In the genomic region with DNA sequence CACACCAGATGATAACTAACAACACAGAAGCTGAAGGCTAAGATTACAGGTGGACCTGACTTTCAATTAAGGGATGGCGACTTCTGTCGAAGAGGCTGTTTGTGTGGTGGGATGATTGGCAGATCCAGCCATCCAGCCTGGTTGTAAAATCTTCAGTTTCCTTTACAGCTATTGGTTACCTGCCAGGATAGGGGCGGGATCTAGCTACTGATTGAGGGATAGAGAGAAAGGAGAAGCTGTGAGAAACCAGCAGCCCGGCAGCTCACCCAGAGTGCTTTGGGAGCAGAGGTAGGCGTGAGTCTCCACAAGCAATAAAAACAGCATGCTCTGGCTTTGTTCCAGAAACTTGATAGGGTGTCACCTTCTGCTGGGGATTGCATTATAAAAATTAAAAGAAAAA, we compare ENCODE assay signal across 9 mouse cellular contexts.
A peak's percentile ranks its signal among the peaks of the same experiment; 100 is the strongest.
DNase-seq lines count a peak whose midpoint lies in the region; ATAC-seq and TF ChIP-seq lines count a peak whose summit lies in the region.
"Had no signal": no experiment of that assay in that cellular context is flagged by ENCODE, and none has a peak within 500 bp of the region (broad histone marks: within the 10 kb centered on the region; RNA-seq: fewer than 3 reads in every experiment).

No protein-coding gene starts in this region.

- no peak overlapping the region for H3K4me3 ChIP-seq in lung, embryonic 16.5 days (ENCODE audit: low read length)
- H3K4me3 ChIP-seq in embryonic facial prominence, embryonic 13.5 days, result peak overlapping the region; percentile 28
- no peak overlapping the region for H3K4me3 ChIP-seq in hindbrain, embryonic 14.5 days (replicated peaks; ENCODE audit: low read length)
- H3K4me3 ChIP-seq in midbrain, embryonic 14.5 days (replicated peaks; ENCODE audit: low read depth, low read length), result 0 out of 2 replicates have a peak overlapping the region, but pooled peaks have one; percentile 8
- H3K4me3 ChIP-seq in stomach, postnatal 0 days (ENCODE audit: low read depth, low read length), result no peak overlapping the region

- no peak overlapping the region for H3K9ac ChIP-seq in lung, embryonic 16.5 days (ENCODE audit: low read length)
- H3K9ac ChIP-seq in embryonic facial prominence, embryonic 13.5 days, result no peak overlapping the region
- 0 out of 2 replicates have a peak overlapping the region, but pooled peaks have one; percentile 14 for H3K9ac ChIP-seq in hindbrain, embryonic 14.5 days
- no peak overlapping the region for H3K9ac ChIP-seq in midbrain, embryonic 14.5 days (replicated peaks; ENCODE audit: low read length)
- H3K9ac ChIP-seq in stomach, postnatal 0 days (ENCODE audit: low read length), result no peak overlapping the region

- no peak for TF ChIP-seq EP300 in stomach, postnatal 0 days (optimal IDR thresholded peaks at IDR 0.05)

- no peaks in the 10 kb centered on the region for H3K9me3 ChIP-seq in lung, embryonic 16.5 days (ENCODE audit: control insufficient read depth, low read length)
- no peaks in the 10 kb centered on the region for H3K9me3 ChIP-seq in embryonic facial prominence, embryonic 13.5 days
- no peaks in the 10 kb centered on the region for H3K9me3 ChIP-seq in hindbrain, embryonic 14.5 days (ENCODE audit: control insufficient read depth, low read length)
- H3K9me3 ChIP-seq in midbrain, embryonic 14.5 days (ENCODE audit: control insufficient read depth, low read length), result no peaks in the 10 kb centered on the region
- no peaks in the 10 kb centered on the region for H3K9me3 ChIP-seq in stomach, postnatal 0 days (ENCODE audit: control insufficient read depth, low read length)

- H3K27me3 ChIP-seq in lung, embryonic 16.5 days (ENCODE audit: control insufficient read depth, insufficient read depth, low read depth, low read length), result no peaks in the 10 kb centered on the region
- H3K27me3 ChIP-seq in embryonic facial prominence, embryonic 13.5 days, result no peaks in the 10 kb centered on the region
- no peaks in the 10 kb centered on the region for H3K27me3 ChIP-seq in hindbrain, embryonic 14.5 days (ENCODE audit: control insufficient read depth, insufficient read depth, low read length)
- H3K27me3 ChIP-seq in midbrain, embryonic 14.5 days (ENCODE audit: control insufficient read depth, insufficient read depth, low read length), result no peaks in the 10 kb centered on the region
- H3K27me3 ChIP-seq in stomach, postnatal 0 days (ENCODE audit: control insufficient read depth, insufficient read depth, low read length), result no peaks in the 10 kb centered on the region

- DNase-seq in lung, postnatal 14 days, result no peak
- DNase-seq in hindbrain, embryonic 14.5 days (ENCODE audit: low spot score), result peak; percentile 86
- peak; percentile 68 for DNase-seq in layer of hippocampus, adult 9-10 months (ENCODE audit: low spot score)
- DNase-seq in midbrain, embryonic 14.5 days, result peak; percentile 93
- DNase-seq in stomach, postnatal 0 days (ENCODE audit: low spot score), result peak; percentile 52

- ATAC-seq in lung, embryonic 16.5 days (ENCODE audit: low read depth), result peak; percentile 71
- ATAC-seq in embryonic facial prominence, embryonic 13.5 days (ENCODE audit: insufficient number of reproducible peaks, insufficient read depth, low FRiP score, low TSS enrichment, low read depth), result 0 out of 2 replicates have a peak, but pooled peaks have one; percentile 71
- ATAC-seq in hindbrain, embryonic 14.5 days (ENCODE audit: low FRiP score), result peak; percentile 93
- ATAC-seq in midbrain, embryonic 14.5 days (ENCODE audit: low FRiP score, low TSS enrichment), result peak; percentile 94
- ATAC-seq in stomach, postnatal 0 days (ENCODE audit: low FRiP score, low TSS enrichment), result 0 out of 2 replicates have a peak, but pooled peaks have one; percentile 40
- ATAC-seq in CD4-positive, CD25-positive, alpha-beta regulatory T cell, adult 4 months, result no peak

- no peaks in the 10 kb centered on the region for H3K4me1 ChIP-seq in lung, embryonic 16.5 days (replicated peaks; ENCODE audit: control insufficient read depth, insufficient read depth, low read length)
- H3K4me1 ChIP-seq in embryonic facial prominence, embryonic 13.5 days, result no peaks in the 10 kb centered on the region
- H3K4me1 ChIP-seq in hindbrain, embryonic 14.5 days (replicated peaks; ENCODE audit: control insufficient read depth, insufficient read depth, low read length), result no peaks in the 10 kb centered on the region
- 0 out of 2 replicates have a peak, but pooled peaks cover 3% of the 10 kb centered on the region for H3K4me1 ChIP-seq in midbrain, embryonic 14.5 days (ENCODE audit: control insufficient read depth, insufficient read depth, low read length)
- H3K4me1 ChIP-seq in stomach, postnatal 0 days (replicated peaks; ENCODE audit: control insufficient read depth, insufficient read depth), result no peaks in the 10 kb centered on the region

- H3K27ac ChIP-seq in lung, embryonic 16.5 days (ENCODE audit: low read length), result no peak overlapping the region
- H3K27ac ChIP-seq in embryonic facial prominence, embryonic 13.5 days, result no peak overlapping the region
- H3K27ac ChIP-seq in hindbrain, embryonic 14.5 days, result peak overlapping the region; percentile 33; the same call in 1 of the 2 replicates
- H3K27ac ChIP-seq in midbrain, embryonic 14.5 days (replicated peaks; ENCODE audit: low read depth, low read length), result no peak overlapping the region
- H3K27ac ChIP-seq in stomach, postnatal 0 days (replicated peaks), result no peak overlapping the region
- H3K27ac ChIP-seq: macrophage had no signal

- 22% methylated on average over 5 of the region's 5 CpGs for WGBS in lung, embryonic 16.5 days
- WGBS in embryonic facial prominence, embryonic 13.5 days, result 26% methylated on average over 5 of the region's 5 CpGs
- 21% methylated on average over 5 of the region's 5 CpGs for WGBS in hindbrain, embryonic 14.5 days
- 28% methylated on average over 5 of the region's 5 CpGs for WGBS in midbrain, embryonic 14.5 days
- whole genome bisulfite sequencing in stomach, postnatal 0 days, result 19% methylated on average over 5 of the region's 5 CpGs

- peak overlapping the region; percentile 37 for H3K4me2 ChIP-seq in lung, embryonic 16.5 days (ENCODE audit: low read depth, low read length)
- peak overlapping the region; percentile 48 for H3K4me2 ChIP-seq in embryonic facial prominence, embryonic 13.5 days
- peak overlapping the region; percentile 40 for H3K4me2 ChIP-seq in hindbrain, embryonic 14.5 days (replicated peaks)
- peak overlapping the region; percentile 44 for H3K4me2 ChIP-seq in midbrain, embryonic 14.5 days (ENCODE audit: low read length)
- H3K4me2 ChIP-seq in stomach, postnatal 0 days (replicated peaks; ENCODE audit: low read depth), result no peak overlapping the region

- TF ChIP-seq CTCF in stomach, postnatal 0 days (IDR thresholded peaks at IDR 0.05; ENCODE audit: low read depth), result no peak

- H3K36me3 ChIP-seq in lung, embryonic 16.5 days (ENCODE audit: control insufficient read depth, insufficient read depth, low read length), result no peaks in the 10 kb centered on the region
- H3K36me3 ChIP-seq in embryonic facial prominence, embryonic 13.5 days, result no peaks in the 10 kb centered on the region
- no peaks in the 10 kb centered on the region for H3K36me3 ChIP-seq in hindbrain, embryonic 14.5 days (replicated peaks; ENCODE audit: control insufficient read depth, insufficient read depth)
- no peaks in the 10 kb centered on the region for H3K36me3 ChIP-seq in midbrain, embryonic 14.5 days (ENCODE audit: control insufficient read depth, insufficient read depth, low read length)
- H3K36me3 ChIP-seq in stomach, postnatal 0 days (ENCODE audit: control insufficient read depth, insufficient read depth, low read length), result no peaks in the 10 kb centered on the region

Comparison
In these comparisons a context has a peak if more than half of its experiments do, and no peak if none do; other contexts are left out.
1. H3K4me3 ChIP-seq: peak in embryonic facial prominence, embryonic 13.5 days (single experiment) and midbrain, embryonic 14.5 days (single experiment); none in lung, embryonic 16.5 days (single experiment), hindbrain, embryonic 14.5 days (single experiment) and stomach, postnatal 0 days (single experiment).